Mouse (Mus musculus): ENCODE results near the gene Tk2. TPM values are rescaled to one million over a fixed set of nuclear protein-coding genes. Genes with fewer than 3 reads are reported as not detected.

Tk2 gene
- polyA plus RNA-seq, 1 experiment from 2014 or later = 19.4 TPM

DNA sequence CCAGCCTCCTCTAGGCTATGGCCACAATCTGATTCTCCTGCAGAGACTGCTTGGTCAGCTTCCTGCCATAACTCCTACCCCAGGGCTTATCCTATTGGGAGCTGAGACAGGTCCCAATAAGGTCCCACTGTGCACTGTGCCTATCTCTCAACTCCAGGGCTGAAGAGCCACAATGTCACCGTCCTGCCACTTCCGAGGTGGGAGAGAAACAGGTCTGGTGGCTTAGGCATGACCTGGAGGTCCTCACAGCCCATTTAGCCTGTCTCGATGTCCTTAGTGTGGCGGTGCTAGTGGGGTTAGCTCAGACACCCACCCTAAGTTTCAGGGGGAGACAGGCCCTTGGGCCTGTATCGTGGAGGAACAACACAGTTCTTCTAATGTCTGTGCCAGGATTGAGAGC is 30.8 kb downstream of the Tk2 start:
- H3K36me3 ChIP-seq = no peaks in the 10 kb centered on the region
- H3K9me3 ChIP-seq = no peaks in the 10 kb centered on the region
- 89% methylated on average over 5 of the region's 5 CpGs for WGBS
- no peak overlapping the region for H3K9ac ChIP-seq
- no peak overlapping the region for H3K4me2 ChIP-seq (replicated peaks)
- no peaks in the 10 kb centered on the region for H3K27me3 ChIP-seq
- no peaks in the 10 kb centered on the region for H3K4me1 ChIP-seq
- ATAC-seq (ENCODE audit: low FRiP score, low read depth) = no peak
- no peak overlapping the region for H3K4me3 ChIP-seq
- no peak overlapping the region for H3K27ac ChIP-seq

- H3K4me2 ChIP-seq (replicated peaks) = no peak overlapping the region
- no peak overlapping the region for H3K9ac ChIP-seq
- no peak for ATAC-seq (ENCODE audit: low FRiP score, low read depth)
- no peaks in the 10 kb centered on the region for H3K4me1 ChIP-seq
- no peak overlapping the region for H3K27ac ChIP-seq
- WGBS = 68% methylated on average over 3 of the region's 3 CpGs
- H3K36me3 ChIP-seq = no peaks in the 10 kb centered on the region
- H3K27me3 ChIP-seq = no peaks in the 10 kb centered on the region
- no peaks in the 10 kb centered on the region for H3K9me3 ChIP-seq
- H3K4me3 ChIP-seq = no peak overlapping the region
Observed at GRCm38 (mm10) chr8:104205292-104205691, 43.1 kb downstream of the Tk2 start.

DNA sequence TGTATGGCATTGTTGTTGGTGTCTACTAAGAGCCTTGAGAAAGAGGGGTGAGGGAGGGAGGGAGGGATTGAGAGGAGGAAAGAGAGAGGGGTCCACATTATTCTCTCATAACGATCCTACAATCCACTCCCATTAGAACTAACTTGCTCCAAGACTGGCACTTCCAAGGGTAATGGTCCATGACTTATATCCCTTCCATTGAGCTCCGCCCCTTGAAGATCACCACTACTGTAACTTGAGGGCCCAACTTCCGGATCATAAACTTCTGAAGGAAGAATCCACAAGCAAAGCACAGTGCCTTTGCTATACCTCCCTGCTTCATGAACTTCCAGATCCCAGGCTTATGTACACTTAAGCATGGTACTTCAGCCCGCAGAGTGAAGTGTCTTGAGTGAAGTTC is 46.0 kb downstream of the Tk2 start:
- Histone ChIP-seq H3K9me3 (no peaks in the 10 kb centered on the region), H3K36me3 (no peaks in the 10 kb centered on the region), H3K9ac (no peak overlapping the region), H3K4me1 (no peaks in the 10 kb centered on the region), H3K27me3 (no peaks in the 10 kb centered on the region), H3K4me3 (no peak overlapping the region), H3K4me2 (replicated peaks) (no peak overlapping the region), H3K27ac (no peak overlapping the region)
- ATAC-seq (ENCODE audit: low FRiP score, low read depth) = no peak
- 87% methylated on average over 4 of the region's 4 CpGs for whole genome bisulfite sequencing

GRCm38 (mm10) chr8:104201622-104202021 is 46.7 kb downstream of the Tk2 start:
- H3K27me3 ChIP-seq = no peaks in the 10 kb centered on the region
- no peaks in the 10 kb centered on the region for H3K9me3 ChIP-seq
- no peak overlapping the region for H3K27ac ChIP-seq
- 75% methylated on average over 3 of the region's 3 CpGs for WGBS
- no peak for ATAC-seq (ENCODE audit: low FRiP score, low read depth)
- no peak overlapping the region for H3K4me2 ChIP-seq (replicated peaks)
- H3K4me1 ChIP-seq = no peaks in the 10 kb centered on the region
- H3K36me3 ChIP-seq = no peaks in the 10 kb centered on the region
- no peak overlapping the region for H3K4me3 ChIP-seq
- H3K9ac ChIP-seq = no peak overlapping the region

GRCm38 (mm10) chr8:104199802-104200201 is 48.6 kb downstream of the Tk2 start:
- no peak overlapping the region for H3K4me3 ChIP-seq
- no peaks in the 10 kb centered on the region for H3K27me3 ChIP-seq
- no peak for ATAC-seq (ENCODE audit: low FRiP score, low read depth)
- H3K36me3 ChIP-seq = no peaks in the 10 kb centered on the region
- no peaks in the 10 kb centered on the region for H3K4me1 ChIP-seq
- H3K9ac ChIP-seq = no peak overlapping the region
- H3K9me3 ChIP-seq = no peaks in the 10 kb centered on the region
- WGBS = 71% methylated on average over 5 of the region's 5 CpGs
- H3K4me2 ChIP-seq (replicated peaks) = no peak overlapping the region
- no peak overlapping the region for H3K27ac ChIP-seq

DNA sequence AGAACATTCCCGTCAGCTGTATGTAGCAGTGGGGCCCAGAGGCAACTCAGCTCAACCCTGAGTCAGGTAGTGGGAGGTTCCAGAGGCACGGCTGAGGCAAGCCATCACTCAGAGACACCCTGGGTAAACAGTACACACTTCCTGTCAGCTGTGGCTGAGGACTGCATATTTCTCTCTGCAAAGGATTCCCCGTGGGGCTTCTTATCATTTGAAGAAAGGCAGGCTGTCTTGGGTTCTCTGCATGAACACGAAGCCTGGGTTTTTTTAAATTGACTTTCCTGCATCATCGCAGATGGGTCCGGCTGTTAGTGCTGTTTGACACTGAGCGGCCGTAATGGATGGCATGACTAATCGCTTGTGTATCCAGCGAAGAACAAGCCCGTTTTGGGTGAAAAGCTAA is 56.9 kb downstream of the Tk2 start:
- Histone ChIP-seq H3K36me3 (no peaks in the 10 kb centered on the region), H3K4me1 (no peaks in the 10 kb centered on the region), H3K9me3 (no peaks in the 10 kb centered on the region), H3K4me2 (replicated peaks) (no peak overlapping the region), H3K4me3 (no peak overlapping the region), H3K9ac (no peak overlapping the region), H3K27me3 (no peaks in the 10 kb centered on the region), H3K27ac (no peak overlapping the region)
- WGBS = 53% methylated on average over 11 of the region's 11 CpGs
- ATAC-seq (ENCODE audit: low FRiP score, low read depth) = no peak

- no peak overlapping the region for H3K4me3 ChIP-seq
- H3K9ac ChIP-seq = no peak overlapping the region
- no peak for ATAC-seq (ENCODE audit: low FRiP score, low read depth)
- H3K27ac ChIP-seq = no peak overlapping the region
- WGBS = 73% methylated on average over 6 of the region's 6 CpGs
- H3K4me1 ChIP-seq = no peaks in the 10 kb centered on the region
- no peaks in the 10 kb centered on the region for H3K9me3 ChIP-seq
- H3K27me3 ChIP-seq = no peaks in the 10 kb centered on the region
- H3K4me2 ChIP-seq (replicated peaks) = no peak overlapping the region
- H3K36me3 ChIP-seq = no peaks in the 10 kb centered on the region
Observed at GRCm38 (mm10) chr8:104190777-104191468, 57.4 kb downstream of the Tk2 start.

GRCm38 (mm10) chr8:104188459-104188858 is 59.9 kb downstream of the Tk2 start:
- H3K27ac ChIP-seq = no peak overlapping the region
- 76% methylated on average over 5 of the region's 5 CpGs for WGBS
- H3K27me3 ChIP-seq = no peaks in the 10 kb centered on the region
- H3K9me3 ChIP-seq = no peaks in the 10 kb centered on the region
- no peaks in the 10 kb centered on the region for H3K4me1 ChIP-seq
- no peaks in the 10 kb centered on the region for H3K36me3 ChIP-seq
- no peak overlapping the region for H3K4me2 ChIP-seq (replicated peaks)
- H3K9ac ChIP-seq = no peak overlapping the region
- no peak for ATAC-seq (ENCODE audit: low FRiP score, low read depth)
- no peak overlapping the region for H3K4me3 ChIP-seq

DNA sequence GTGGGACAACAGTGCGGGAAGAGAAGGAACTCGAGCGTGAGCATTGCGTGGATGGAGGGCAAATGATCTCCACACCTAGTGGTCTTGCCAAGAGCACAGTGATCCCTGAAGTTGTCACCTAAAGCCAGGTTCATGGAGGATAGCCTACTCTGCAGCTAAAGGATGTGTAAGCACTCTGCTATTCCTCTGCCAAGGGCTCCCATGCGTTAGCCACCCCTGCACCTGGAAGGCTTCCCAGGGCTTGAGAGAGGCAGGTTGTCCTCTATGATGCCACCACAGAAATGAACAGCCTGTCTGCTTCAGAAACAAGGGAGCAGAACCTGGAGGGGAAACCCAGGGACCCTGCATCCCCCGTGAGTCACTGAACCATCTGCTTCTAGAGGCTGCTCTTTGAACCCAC is 60.7 kb downstream of the Tk2 start:
- Histone ChIP-seq H3K27ac (no peak overlapping the region), H3K9me3 (no peaks in the 10 kb centered on the region), H3K9ac (no peak overlapping the region), H3K4me3 (no peak overlapping the region), H3K4me1 (no peaks in the 10 kb centered on the region), H3K27me3 (no peaks in the 10 kb centered on the region), H3K36me3 (no peaks in the 10 kb centered on the region), H3K4me2 (replicated peaks) (no peak overlapping the region)
- ATAC-seq (ENCODE audit: low FRiP score, low read depth) = no peak
- 85% methylated on average over 6 of the region's 6 CpGs for WGBS

GRCm38 (mm10) chr8:104186827-104187226 is 61.5 kb downstream of the Tk2 start:
- Histone ChIP-seq H3K9me3 (no peaks in the 10 kb centered on the region), H3K4me1 (no peaks in the 10 kb centered on the region)
- 92% methylated on average over 4 of the region's 4 CpGs for WGBS

GRCm38 (mm10) chr8:104184905-104185304 is 63.5 kb downstream of the Tk2 start:
- ATAC-seq (ENCODE audit: low FRiP score, low read depth) = no peak
- no peak overlapping the region for H3K4me3 ChIP-seq
- 27% methylated on average over 6 of the region's 6 CpGs for WGBS

More at GRCm38 (mm10) chr8:104186827-104187226, 61.5 kb downstream of the Tk2 start:
- H3K36me3 ChIP-seq = no peaks in the 10 kb centered on the region
- H3K4me3 ChIP-seq = no peak overlapping the region
- H3K9ac ChIP-seq = no peak overlapping the region
- no peak for ATAC-seq (ENCODE audit: low FRiP score, low read depth)
- H3K27me3 ChIP-seq = no peaks in the 10 kb centered on the region
- H3K4me2 ChIP-seq (replicated peaks) = no peak overlapping the region
- H3K27ac ChIP-seq = no peak overlapping the region

DNA sequence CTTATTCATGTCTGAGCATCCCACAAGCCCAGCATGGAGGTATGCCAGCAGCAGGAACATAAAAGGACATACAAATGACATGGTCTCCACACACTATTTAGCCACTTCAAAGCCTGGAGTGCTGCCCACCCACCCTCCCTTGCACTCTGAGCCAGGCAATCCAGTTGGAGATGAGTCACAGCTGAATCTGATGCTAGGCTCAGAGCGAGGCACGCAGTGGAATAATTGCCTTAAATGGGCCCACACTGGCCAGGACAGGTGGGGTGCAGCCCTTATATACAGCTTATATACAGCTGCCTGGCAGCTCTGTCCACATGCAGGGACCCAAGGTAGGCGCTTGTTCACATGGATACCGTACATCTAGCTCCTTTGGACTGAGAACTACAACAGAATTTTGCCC is 71.3 kb downstream of the Tk2 start:
- Histone ChIP-seq H3K4me1 (no peaks in the 10 kb centered on the region), H3K4me3 (no peak overlapping the region), H3K27ac (no peak overlapping the region), H3K9ac (no peak overlapping the region), H3K4me2 (replicated peaks) (no peak overlapping the region), H3K36me3 (no peaks in the 10 kb centered on the region), H3K9me3 (no peaks in the 10 kb centered on the region), H3K27me3 (peaks cover 30% of the 10 kb centered on the region)
- ATAC-seq (ENCODE audit: low FRiP score, low read depth) = no peak
- 63% methylated on average over 4 of the region's 4 CpGs for WGBS

More at GRCm38 (mm10) chr8:104184905-104185304, 63.5 kb downstream of the Tk2 start:
- no peaks in the 10 kb centered on the region for H3K9me3 ChIP-seq
- no peak overlapping the region for H3K27ac ChIP-seq
- H3K36me3 ChIP-seq = no peaks in the 10 kb centered on the region
- no peaks in the 10 kb centered on the region for H3K27me3 ChIP-seq
- H3K4me2 ChIP-seq (replicated peaks) = no peak overlapping the region
- H3K4me1 ChIP-seq = no peaks in the 10 kb centered on the region
- no peak overlapping the region for H3K9ac ChIP-seq

All from limb, embryonic 13.5 days (tissue).